Mouse (Mus musculus) olfactory bulb, adult 2 months (tissue): ENCODE data around the gene Cacng7.
A peak's percentile ranks its signal among the peaks of the same experiment; 100 is the strongest.

Source experiments
- CTCF ChIP-seq: fragments of 200-500 bp; IDR thresholded peaks from 2 replicates; pipeline ENCODE4 v1.5.1; 2012; ENCODE audit warnings: low read depth, mild to moderate bottlenecking, low read length, moderate library complexity; ENCODE audit not compliant: insufficient read depth
- POLR2A ChIP-seq: fragments of 200-500 bp; IDR thresholded peaks from 2 replicates; pipeline ENCODE4 v1.6.1; 2012; ENCODE audit warnings: mild to moderate bottlenecking, low read depth, low read length, moderate library complexity; ENCODE audit not compliant: insufficient read depth

- TF ChIP-seq POLR2A, result 0 out of 2 replicates have a peak, but pooled peaks have one; percentile 12
- no peak for TF ChIP-seq CTCF
Measured at GRCm38 (mm10) chr7:3301628-3302555, 30.9 kb upstream of the Cacng7 start.
